Mouse (Mus musculus) hindbrain, embryonic 14.5 days (tissue): ENCODE results near the gene Uroc1. TPM values are rescaled to one million over a fixed set of nuclear protein-coding genes. Genes with fewer than 3 reads are reported as not detected.

ENCODE experiments used
- ATAC-seq: fragments of 200-750 bp; cut with Nextera tagmentation; 2 replicates; pipeline ENCODE4 v1.8.0; 2017; ENCODE audit warnings: moderate number of reproducible peaks, mild to moderate bottlenecking, moderate TSS enrichment, moderate library complexity; ENCODE audit not compliant: low FRiP score
- DNase-seq: peaks from one replicate; pipeline ENCODE4 v3.0.0-alpha.2; 2015; ENCODE audit warnings: low spot score
- H3K27ac ChIP-seq: fragments of 300-500 bp; sonication (generic); 2 replicates; pipeline ENCODE4 v1.5.1; 2014; ENCODE audit warnings: mild to moderate bottlenecking, moderate library complexity
- H3K27me3 ChIP-seq: fragments of 300-500 bp; sonication (generic); 2 replicates; pipeline ENCODE4 v1.6.1; 2014; ENCODE audit warnings: mild to moderate bottlenecking, low read length, mixed read lengths; ENCODE audit not compliant: control insufficient read depth, insufficient read depth
- H3K36me3 ChIP-seq: fragments of 300-500 bp; sonication (generic); replicated peaks from 2 replicates; pipeline ENCODE4 v1.6.1; 2014; ENCODE audit not compliant: control insufficient read depth, insufficient read depth
- H3K4me1 ChIP-seq: fragments of 300-500 bp; sonication (generic); replicated peaks from 2 replicates; pipeline ENCODE4 v1.6.1; 2014; ENCODE audit warnings: antibody characterized with exemption, low read length, mixed read lengths; ENCODE audit not compliant: control insufficient read depth, insufficient read depth
- H3K4me2 ChIP-seq: fragments of 300-500 bp; sonication (generic); replicated peaks from 2 replicates; pipeline ENCODE4 v1.6.1; 2014; ENCODE audit warnings: mild to moderate bottlenecking, moderate library complexity
- H3K4me3 ChIP-seq: fragments of 300-500 bp; sonication (generic); replicated peaks from 2 replicates; pipeline ENCODE4 v1.5.1; 2014; ENCODE audit warnings: mild to moderate bottlenecking, low read length
- H3K9ac ChIP-seq: fragments of 300-500 bp; sonication (generic); 2 replicates; pipeline ENCODE4 v1.6.1; 2014
- H3K9me3 ChIP-seq: fragments of 300-500 bp; sonication (generic); 2 replicates; pipeline ENCODE4 v1.6.1; 2016; ENCODE audit warnings: low read length; ENCODE audit not compliant: control insufficient read depth
- WGBS: fragments of 180-500 bp; shearing (Covaris S2); extraction: QIAGEN DNeasy Blood & Tissue Kit; methylation state at CpG from one replicate; pipeline ENCODE4 v1.1.7; 2014; 5-methylcytosine and 5-hydroxymethylcytosine counted together
- polyA plus RNA-seq: library from polyadenylated mRNA; unstranded; fragments of >200 nt; fragmentation: Nextera tagmentation; extraction: Ambion mirVana; gene quantifications from 2 replicates; pipeline ENCODE4 v1.2.1, GENCODE M21; 2014

The Uroc1 gene
- polyA plus RNA-seq, 1 experiment from 2014 or later: not detected

DNA sequence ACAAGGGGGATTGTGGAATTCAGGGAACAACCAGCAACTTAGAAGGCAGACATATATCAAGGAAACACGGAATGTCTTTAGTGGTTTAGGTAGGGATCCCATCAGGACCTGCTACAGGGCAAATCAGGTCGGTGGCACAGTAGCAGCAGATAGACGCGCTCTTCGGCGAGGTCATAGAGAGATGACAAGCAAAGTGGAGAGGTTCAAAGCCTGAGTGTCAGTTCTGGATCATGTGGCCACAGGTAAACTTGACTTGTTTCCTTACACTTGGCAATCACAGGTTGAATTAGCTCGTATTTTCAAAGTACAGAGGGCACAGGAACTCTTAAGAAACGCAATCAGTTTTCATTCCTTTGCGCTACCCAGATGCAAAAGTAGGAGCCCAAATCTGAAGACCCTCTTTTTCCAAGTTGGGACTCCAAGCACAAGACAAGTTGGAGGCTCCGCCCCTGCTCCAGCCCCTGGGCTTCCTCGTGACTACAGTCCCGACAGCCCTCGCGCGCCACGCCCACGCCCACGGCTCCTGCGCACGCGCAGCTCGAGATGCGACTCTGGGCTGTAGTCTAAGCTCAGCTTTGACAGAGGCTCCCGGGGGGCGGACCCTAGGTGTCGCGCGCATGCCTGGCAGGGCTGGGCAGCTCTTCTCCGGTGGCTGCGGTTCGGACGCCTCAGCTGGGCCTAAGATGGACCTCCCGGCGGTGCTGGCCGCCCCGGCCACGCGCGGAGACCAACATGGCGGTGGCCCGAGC lies 36.1 kb downstream of the Uroc1 start, which contains the start of gene Zxdc:
Gene Zxdc, plus strand, starts transcription at position 517 of the 749 bp plus-strand sequence.
- DNase-seq (peak; percentile 99), ATAC-seq (peak; percentile 97)
- Histone ChIP-seq H3K9ac (peak within 1 kb of the TSS; percentile 92), H3K9me3 (no peaks in the 10 kb centered on the region), H3K4me3 (peak within 1 kb of the TSS; percentile 98), H3K27ac (peak within 1 kb of the TSS; percentile 84), H3K36me3 (peaks cover 23% of the 10 kb centered on the region), H3K27me3 (no peaks in the 10 kb centered on the region), H3K4me2 (peak within 1 kb of the TSS; percentile 96), H3K4me1 (peaks cover 25% of the 10 kb centered on the region)
- WGBS: 6% methylated on average over 41 of the region's 41 CpGs

DNA sequence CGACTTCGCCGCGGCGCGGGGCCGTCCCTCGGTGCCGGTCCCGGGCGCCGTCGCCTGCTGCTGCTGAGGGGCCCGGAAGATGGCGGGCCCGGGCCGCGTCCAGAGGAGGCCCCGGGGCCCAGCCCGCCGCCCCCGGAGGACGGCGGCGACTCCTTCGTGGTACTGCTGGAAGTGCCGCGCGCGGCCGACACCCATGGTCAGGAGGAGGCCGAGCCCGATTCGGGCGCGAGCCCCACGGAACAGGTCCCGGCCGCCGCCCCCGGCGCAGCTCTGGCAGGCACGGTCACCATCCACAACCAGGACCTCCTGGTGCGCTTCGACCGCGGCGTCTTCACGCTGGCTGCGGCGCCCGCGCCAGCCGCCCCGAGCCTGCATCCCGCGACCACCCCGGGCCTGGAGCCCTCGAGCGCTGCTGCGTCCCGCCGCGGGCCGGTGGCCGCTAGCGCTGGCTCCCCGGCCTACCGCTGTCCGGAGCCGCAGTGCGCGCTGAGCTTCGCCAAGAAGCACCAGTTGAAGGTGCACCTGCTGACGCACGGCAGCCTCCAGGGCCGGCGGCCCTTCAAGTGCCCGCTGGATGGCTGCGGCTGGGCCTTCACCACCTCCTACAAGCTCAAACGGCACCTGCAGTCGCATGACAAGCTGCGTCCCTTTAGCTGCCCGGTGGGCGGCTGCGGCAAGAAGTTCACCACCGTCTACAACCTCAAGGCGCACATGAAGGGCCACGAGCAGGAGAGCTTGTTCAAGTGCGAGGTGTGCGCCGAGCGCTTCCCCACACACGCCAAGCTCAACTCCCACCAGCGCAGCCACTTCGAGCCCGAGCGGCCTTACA lies 36.9 kb downstream of the Uroc1 start:
- peaks cover 25% of the 10 kb centered on the region for H3K4me1 ChIP-seq
- ATAC-seq (peak; percentile 83), DNase-seq (peak; percentile 25)
- H3K9me3 ChIP-seq: no peaks in the 10 kb centered on the region
- peak overlapping the region; percentile 96 for H3K4me2 ChIP-seq
- H3K27ac ChIP-seq: peak overlapping the region; percentile 84
- H3K4me3 ChIP-seq: peak overlapping the region; percentile 98
- H3K36me3 ChIP-seq: peaks cover 30% of the 10 kb centered on the region
- H3K9ac ChIP-seq: peak overlapping the region; percentile 92
- H3K27me3 ChIP-seq: no peaks in the 10 kb centered on the region
- WGBS: under 1% methylated on average over 84 of the region's 98 CpGs

DNA sequence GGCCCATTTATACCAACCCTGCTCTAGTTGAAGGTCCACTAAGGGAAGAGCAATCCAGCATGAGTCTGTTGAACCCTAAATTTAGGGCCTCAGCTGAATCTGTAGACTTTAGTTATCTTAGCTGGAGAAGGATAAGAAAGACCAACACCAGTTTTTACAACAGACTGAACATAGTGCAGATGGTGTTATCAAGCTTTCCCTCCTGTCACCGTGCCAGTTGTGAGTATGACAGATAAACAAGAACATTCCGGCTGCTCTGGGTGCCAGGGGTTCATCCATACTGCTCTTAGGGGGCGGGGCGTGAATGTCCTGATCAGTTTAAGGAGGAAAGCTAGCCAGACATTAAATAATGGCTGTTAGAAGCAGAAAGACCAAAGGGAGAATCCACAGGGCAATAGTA lies 41.6 kb downstream of the Uroc1 start:
- DNase-seq (no peak), ATAC-seq (no peak)
- Histone ChIP-seq H3K27ac (no peak overlapping the region), H3K9ac (no peak overlapping the region), H3K9me3 (no peaks in the 10 kb centered on the region), H3K4me2 (no peak overlapping the region), H3K4me1 (peaks cover 25% of the 10 kb centered on the region), H3K27me3 (no peaks in the 10 kb centered on the region), H3K36me3 (peaks cover 76% of the 10 kb centered on the region), H3K4me3 (no peak overlapping the region)
- WGBS: 96% methylated on average over 4 of the region's 4 CpGs

DNA sequence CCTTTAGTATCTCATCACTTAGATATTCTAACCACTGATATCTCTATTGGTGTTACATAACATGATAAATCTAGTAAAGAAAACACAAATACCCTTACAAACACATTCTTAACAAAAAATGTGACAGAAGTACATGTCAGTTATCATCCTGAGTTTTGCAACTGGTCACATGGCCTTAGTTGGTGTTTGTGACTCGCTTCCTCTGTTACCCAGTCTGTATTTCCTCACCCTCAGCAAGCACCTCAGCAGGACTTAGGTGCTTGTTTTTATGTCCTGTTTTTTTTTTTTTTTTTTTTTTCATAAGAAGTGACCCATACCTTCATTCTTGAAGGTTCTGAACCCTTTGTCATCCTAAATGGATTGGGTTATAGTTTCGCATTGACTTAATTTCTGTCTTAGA lies 44.6 kb downstream of the Uroc1 start:
- no peak overlapping the region for H3K27ac ChIP-seq
- peaks cover 98% of the 10 kb centered on the region for H3K36me3 ChIP-seq
- DNase-seq (no peak), ATAC-seq (no peak)
- peaks cover 5% of the 10 kb centered on the region for H3K4me1 ChIP-seq
- H3K9me3 ChIP-seq: no peaks in the 10 kb centered on the region
- H3K4me3 ChIP-seq: no peak overlapping the region
- H3K4me2 ChIP-seq: no peak overlapping the region
- no peaks in the 10 kb centered on the region for H3K27me3 ChIP-seq
- WGBS: 95% methylated on average over 2 of the region's 2 CpGs
- H3K9ac ChIP-seq: no peak overlapping the region

DNA sequence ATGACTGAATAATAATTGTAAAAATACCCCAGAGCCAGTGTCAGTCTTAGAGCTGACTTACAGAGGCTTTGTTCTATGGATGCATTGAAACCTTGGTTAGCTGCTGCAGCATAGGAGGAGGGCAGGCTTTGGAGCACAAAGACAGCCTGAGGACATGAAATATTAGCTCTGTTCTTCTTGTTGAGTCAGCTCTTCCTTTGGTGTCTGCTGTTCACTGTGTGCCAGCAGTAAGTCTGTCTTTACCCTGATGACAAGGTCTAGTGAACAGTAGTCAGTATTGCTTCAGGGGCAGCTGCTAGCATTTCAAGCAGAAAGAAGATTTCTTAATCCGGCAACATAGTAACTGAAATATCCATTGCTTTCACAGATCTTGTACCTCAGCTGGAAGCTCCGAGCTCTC lies 48.4 kb downstream of the Uroc1 start:
- Histone ChIP-seq H3K4me2 (no peak overlapping the region), H3K36me3 (peaks cover 95% of the 10 kb centered on the region), H3K27ac (no peak overlapping the region), H3K27me3 (no peaks in the 10 kb centered on the region), H3K9me3 (no peaks in the 10 kb centered on the region), H3K4me3 (no peak overlapping the region), H3K9ac (no peak overlapping the region), H3K4me1 (no peaks in the 10 kb centered on the region)
- 96% methylated on average over 2 of the region's 2 CpGs for WGBS
- ATAC-seq (no peak), DNase-seq (no peak)

DNA sequence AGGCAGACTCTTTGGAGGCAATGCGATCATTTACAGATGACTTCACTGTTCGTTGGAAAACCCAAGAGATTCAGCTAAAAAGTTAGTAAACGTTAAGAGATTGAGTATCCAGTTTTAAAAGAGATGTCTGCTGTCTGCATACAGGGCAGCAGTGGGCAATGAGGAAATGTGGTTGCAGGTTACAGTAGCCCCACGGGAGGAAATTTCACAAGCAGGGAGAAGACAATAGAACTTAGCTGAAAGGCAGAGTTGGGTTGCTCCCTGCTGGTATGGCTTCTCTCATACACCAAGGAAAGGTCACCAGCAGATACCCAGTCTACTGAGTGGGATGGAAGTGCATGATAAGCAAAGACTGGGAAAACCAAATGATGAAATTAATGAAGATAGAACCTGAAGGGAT lies 57.5 kb downstream of the Uroc1 start:
- Histone ChIP-seq H3K27me3 (no peaks in the 10 kb centered on the region), H3K27ac (no peak overlapping the region), H3K4me1 (no peaks in the 10 kb centered on the region), H3K9me3 (no peaks in the 10 kb centered on the region), H3K36me3 (peaks cover 71% of the 10 kb centered on the region), H3K4me2 (no peak overlapping the region), H3K9ac (no peak overlapping the region), H3K4me3 (no peak overlapping the region)
- ATAC-seq (no peak), DNase-seq (no peak)
- WGBS: 88% methylated on average over 4 of the region's 4 CpGs

DNA sequence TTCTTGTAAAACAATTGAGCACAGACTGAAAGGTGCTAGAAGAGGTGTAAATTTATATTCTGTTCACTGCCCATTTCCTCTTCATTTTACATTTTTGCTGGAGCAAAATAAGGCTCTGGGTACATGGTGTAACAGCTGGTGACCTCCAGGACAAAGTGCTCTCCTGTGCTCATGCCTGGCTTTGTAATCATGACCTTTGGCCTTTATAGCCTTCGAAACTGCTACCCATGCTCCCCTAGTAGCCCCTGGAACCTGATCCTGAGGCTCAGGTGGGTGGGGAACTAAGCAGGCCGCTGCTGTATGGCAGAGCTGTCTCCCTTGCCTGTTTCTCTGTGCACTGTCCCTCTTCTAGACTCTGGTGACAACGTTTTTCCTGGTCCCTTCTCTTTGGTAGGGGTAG lies 60.9 kb downstream of the Uroc1 start:
- 76% methylated on average over 3 of the region's 3 CpGs for WGBS
- Histone ChIP-seq H3K36me3 (peaks cover 47% of the 10 kb centered on the region), H3K9me3 (no peaks in the 10 kb centered on the region), H3K4me2 (no peak overlapping the region), H3K4me1 (no peaks in the 10 kb centered on the region), H3K27me3 (no peaks in the 10 kb centered on the region), H3K4me3 (no peak overlapping the region), H3K9ac (no peak overlapping the region), H3K27ac (no peak overlapping the region)
- no peak for DNase-seq
- no peak for ATAC-seq

DNA sequence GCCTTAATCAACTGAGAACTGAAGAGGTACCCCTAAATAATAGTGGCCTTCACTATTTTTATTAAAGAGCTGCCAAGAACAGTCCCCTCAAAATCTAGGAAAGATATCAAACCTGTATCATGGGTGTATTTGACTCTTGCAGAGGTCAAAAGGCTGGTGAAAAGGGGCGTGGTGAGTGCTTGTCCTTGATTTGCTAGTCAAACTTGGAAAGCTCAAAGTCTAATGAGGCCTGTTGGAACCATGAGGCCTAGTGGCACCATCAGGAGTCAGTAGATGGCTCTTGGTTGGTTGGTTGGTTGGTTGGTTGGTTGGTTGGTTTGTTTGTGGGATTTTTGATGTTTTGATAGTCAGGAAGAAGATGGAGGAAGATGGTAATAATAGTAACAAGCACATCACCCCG lies 62.7 kb downstream of the Uroc1 start:
- H3K4me1 ChIP-seq: no peaks in the 10 kb centered on the region
- ATAC-seq (no peak), DNase-seq (no peak)
- H3K36me3 ChIP-seq: peaks cover 47% of the 10 kb centered on the region
- no peaks in the 10 kb centered on the region for H3K27me3 ChIP-seq
- H3K27ac ChIP-seq: no peak overlapping the region
- no peak overlapping the region for H3K4me3 ChIP-seq
- no peaks in the 10 kb centered on the region for H3K9me3 ChIP-seq
- 93% methylated on average over 2 of the region's 2 CpGs for WGBS
- no peak overlapping the region for H3K4me2 ChIP-seq
- H3K9ac ChIP-seq: no peak overlapping the region

DNA sequence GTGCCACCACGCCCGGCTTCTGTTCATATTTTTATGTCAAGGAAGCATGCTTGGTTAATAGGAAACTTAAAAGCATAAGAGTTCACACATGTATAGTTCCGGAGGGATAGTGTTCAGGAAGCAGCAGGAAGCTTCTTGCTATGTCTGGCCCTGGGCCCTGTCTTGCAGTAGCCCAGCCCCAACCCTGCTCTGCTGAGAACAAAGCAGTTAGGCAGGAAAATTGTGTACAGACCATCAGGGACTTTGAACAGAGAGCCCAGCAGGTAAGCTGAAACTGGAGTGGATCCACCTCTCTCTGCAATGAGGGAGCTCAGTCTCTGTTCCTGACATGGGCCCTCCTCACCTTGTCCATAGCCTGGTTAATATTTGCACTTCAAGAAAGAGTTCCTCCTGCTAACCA lies 64.2 kb downstream of the Uroc1 start:
- Histone ChIP-seq H3K4me1 (no peaks in the 10 kb centered on the region), H3K9me3 (no peaks in the 10 kb centered on the region), H3K4me3 (no peak overlapping the region), H3K27ac (no peak overlapping the region), H3K4me2 (no peak overlapping the region), H3K27me3 (no peaks in the 10 kb centered on the region), H3K9ac (no peak overlapping the region), H3K36me3 (peaks cover 46% of the 10 kb centered on the region)
- no peak for ATAC-seq
- 94% methylated on average over 3 of the region's 3 CpGs for WGBS
- DNase-seq: no peak
